Mouse (Mus musculus) bone marrow, adult 2 months (tissue): ENCODE data around the gene Ccr3.

Experiments
- CTCF ChIP-seq: fragments of 200-500 bp; IDR thresholded peaks from 2 replicates; pipeline ENCODE4 v1.5.1; 2011; ENCODE audit warnings: low read length, control low read depth; ENCODE audit not compliant: control insufficient read depth, insufficient read depth
- POLR2A ChIP-seq: fragments of 200-500 bp; IDR thresholded peaks from 2 replicates; pipeline ENCODE4 v1.6.1; 2011; ENCODE audit warnings: low read depth, mild to moderate bottlenecking, control low read depth, low read length, borderline replicate concordance; ENCODE audit not compliant: control insufficient read depth

DNA sequence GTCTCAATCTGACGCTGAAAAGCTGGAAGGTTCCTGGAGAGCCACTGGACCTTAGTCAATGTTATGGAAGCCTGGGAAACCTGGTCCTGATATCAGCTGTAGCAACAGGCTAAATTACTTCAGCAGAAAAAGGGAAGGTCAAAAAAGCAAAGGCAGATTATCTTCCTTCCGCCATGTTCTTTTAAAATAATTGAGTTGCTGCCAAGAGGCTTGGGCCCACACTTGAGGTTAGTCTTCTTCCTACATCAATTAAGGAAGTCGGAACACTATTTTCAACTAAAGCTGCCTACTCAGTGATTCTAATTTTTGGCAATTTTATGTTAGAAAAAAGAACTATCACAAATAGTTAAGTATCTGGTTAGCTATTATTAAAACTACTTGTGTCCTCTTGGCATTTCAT, 1.9 kb upstream of the Ccr3 start:
- TF ChIP-seq POLR2A (no peak), CTCF (no peak)
